Mouse (Mus musculus) embryonic facial prominence, embryonic 14.5 days (tissue): ENCODE measurements around the gene Mipol1. TPM values are rescaled to one million over a fixed set of nuclear protein-coding genes. Genes with fewer than 3 reads are reported as not detected.

Experiments
- ATAC-seq: fragments of 200-750 bp; cut with Nextera tagmentation; 2 replicates; pipeline ENCODE4 v1.8.0; 2017; ENCODE audit warnings: low read depth, moderate number of reproducible peaks, moderate TSS enrichment
- DNase-seq: peaks from one replicate; pipeline ENCODE4 v3.0.0-alpha.2; 2015; ENCODE audit warnings: low spot score
- H3K27ac ChIP-seq: fragments of 300-500 bp; sonication (generic); replicated peaks from 2 replicates; pipeline ENCODE4 v1.5.1; 2014; ENCODE audit warnings: low read depth, mild to moderate bottlenecking, low read length, moderate library complexity
- H3K27me3 ChIP-seq: fragments of 300-500 bp; sonication (generic); replicated peaks from 2 replicates; pipeline ENCODE4 v1.6.1; 2014; ENCODE audit warnings: low read length; ENCODE audit not compliant: control insufficient read depth, insufficient read depth
- H3K36me3 ChIP-seq: fragments of 300-500 bp; sonication (generic); 2 replicates; pipeline ENCODE4 v1.6.1; 2014; ENCODE audit warnings: low read length, mixed read lengths; ENCODE audit not compliant: control insufficient read depth, insufficient read depth
- H3K4me1 ChIP-seq: fragments of 300-500 bp; sonication (generic); 2 replicates; pipeline ENCODE4 v1.6.1; 2014; ENCODE audit warnings: antibody characterized with exemption, low read length; ENCODE audit not compliant: control insufficient read depth, insufficient read depth
- H3K4me2 ChIP-seq: fragments of 300-500 bp; sonication (generic); 2 replicates; pipeline ENCODE4 v1.6.1; 2014; ENCODE audit warnings: low read depth, mild to moderate bottlenecking, low read length, moderate library complexity, mixed read lengths
- H3K4me3 ChIP-seq: fragments of 300-500 bp; sonication (generic); 2 replicates; pipeline ENCODE4 v1.5.1; 2014; ENCODE audit warnings: low read depth, mild to moderate bottlenecking, low read length
- H3K9ac ChIP-seq: fragments of 300-500 bp; sonication (generic); 2 replicates; pipeline ENCODE4 v1.6.1; 2014; ENCODE audit warnings: low read depth, mild to moderate bottlenecking, low read length, moderate library complexity, mixed read lengths
- H3K9me3 ChIP-seq: fragments of 300-500 bp; sonication (generic); 2 replicates; pipeline ENCODE4 v1.6.1; 2016; ENCODE audit warnings: low read length; ENCODE audit not compliant: control insufficient read depth
- WGBS: fragments of 180-500 bp; shearing (Covaris S2); extraction: QIAGEN DNeasy Blood & Tissue Kit; methylation state at CpG from one replicate; pipeline ENCODE4 v1.1.7; 2014; 5-methylcytosine and 5-hydroxymethylcytosine counted together
- polyA plus RNA-seq: library from polyadenylated mRNA; unstranded; fragments of >200 nt; fragmentation: Nextera tagmentation; extraction: Ambion mirVana; gene quantifications from 2 replicates; pipeline ENCODE4 v1.2.1, GENCODE M21; 2014

Mipol1 gene
- polyA plus RNA-seq, 1 experiment from 2014 or later, result 6.9 TPM

GRCm38 (mm10) chr12:57464520-57465334, 234.5 kb downstream of the Mipol1 start:
- no peak overlapping the region for H3K9ac ChIP-seq
- H3K4me2 ChIP-seq, result no peak overlapping the region
- no peaks in the 10 kb centered on the region for H3K9me3 ChIP-seq
- no peaks in the 10 kb centered on the region for H3K4me1 ChIP-seq
- H3K27me3 ChIP-seq, result no peaks in the 10 kb centered on the region
- ATAC-seq, result no peak
- DNase-seq, result no peak
- no peak overlapping the region for H3K4me3 ChIP-seq
- WGBS, result 79% methylated on average over 12 of the region's 12 CpGs
- H3K36me3 ChIP-seq, result no peaks in the 10 kb centered on the region
- no peak overlapping the region for H3K27ac ChIP-seq

- DNase-seq (no peak), ATAC-seq (no peak)
- H3K27ac ChIP-seq, result no peak overlapping the region
- no peaks in the 10 kb centered on the region for H3K4me1 ChIP-seq
- no peak overlapping the region for H3K4me2 ChIP-seq
- no peaks in the 10 kb centered on the region for H3K36me3 ChIP-seq
- no peak overlapping the region for H3K4me3 ChIP-seq
- H3K9me3 ChIP-seq, result no peaks in the 10 kb centered on the region
- WGBS, result 87% methylated on average over 8 of the region's 8 CpGs
- no peak overlapping the region for H3K9ac ChIP-seq
- H3K27me3 ChIP-seq, result no peaks in the 10 kb centered on the region
Measured at GRCm38 (mm10) chr12:57471786-57472185, 241.6 kb downstream of the Mipol1 start.

GRCm38 (mm10) chr12:57476876-57477275, 246.6 kb downstream of the Mipol1 start:
- Histone ChIP-seq H3K4me1 (no peaks in the 10 kb centered on the region), H3K4me2 (no peak overlapping the region), H3K27me3 (no peaks in the 10 kb centered on the region), H3K27ac (no peak overlapping the region), H3K36me3 (no peaks in the 10 kb centered on the region), H3K9me3 (no peaks in the 10 kb centered on the region), H3K4me3 (no peak overlapping the region), H3K9ac (no peak overlapping the region)
- DNase-seq (no peak), ATAC-seq (no peak)
- WGBS, result 72% methylated on average over 3 of the region's 3 CpGs

GRCm38 (mm10) chr12:57481823-57482222, 251.6 kb downstream of the Mipol1 start:
- 54% methylated on average over 2 of the region's 2 CpGs for WGBS
- Histone ChIP-seq H3K9ac (no peak overlapping the region), H3K4me1 (no peaks in the 10 kb centered on the region), H3K4me2 (no peak overlapping the region), H3K9me3 (no peaks in the 10 kb centered on the region), H3K27me3 (no peaks in the 10 kb centered on the region), H3K36me3 (no peaks in the 10 kb centered on the region), H3K4me3 (no peak overlapping the region), H3K27ac (no peak overlapping the region)
- DNase-seq (no peak), ATAC-seq (no peak)

DNA sequence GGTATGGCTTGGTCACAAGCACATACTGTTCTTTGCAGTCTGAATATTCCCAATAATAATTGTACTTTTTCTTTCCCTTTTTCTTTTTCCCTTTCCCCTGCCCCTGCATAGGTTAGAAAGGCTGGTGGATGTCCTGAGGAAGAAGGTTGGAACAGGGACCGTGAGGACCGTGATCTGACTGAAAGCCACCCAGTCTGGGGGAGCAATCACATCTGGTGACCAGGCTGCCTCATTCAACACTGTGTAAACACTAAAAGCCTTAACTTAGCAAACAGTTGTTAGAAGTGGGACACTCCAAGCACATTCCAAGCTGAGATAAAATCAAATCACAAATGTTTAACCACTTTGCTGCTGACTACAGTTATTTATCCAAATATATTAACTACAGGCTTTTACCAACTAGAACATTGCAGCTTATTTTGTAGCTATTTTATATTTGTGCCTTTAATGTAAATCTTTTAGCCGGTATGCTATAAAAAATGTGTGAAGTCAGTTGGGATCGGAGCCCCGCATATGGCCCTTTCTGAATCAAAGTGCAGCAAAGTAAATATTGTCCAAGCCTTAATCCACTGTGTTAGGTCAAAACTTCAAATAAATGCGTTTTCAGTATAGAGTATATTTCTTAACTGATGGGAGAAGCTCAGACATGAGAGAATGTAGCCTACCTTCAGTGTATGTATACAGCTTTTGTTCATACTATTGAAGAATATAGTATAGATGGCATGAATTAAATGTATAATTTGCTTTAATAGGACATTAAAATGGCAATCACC, 266.3 kb downstream of the Mipol1 start:
- Histone ChIP-seq H3K27ac (no peak overlapping the region), H3K36me3 (no peaks in the 10 kb centered on the region)
- no peak for ATAC-seq

DNA sequence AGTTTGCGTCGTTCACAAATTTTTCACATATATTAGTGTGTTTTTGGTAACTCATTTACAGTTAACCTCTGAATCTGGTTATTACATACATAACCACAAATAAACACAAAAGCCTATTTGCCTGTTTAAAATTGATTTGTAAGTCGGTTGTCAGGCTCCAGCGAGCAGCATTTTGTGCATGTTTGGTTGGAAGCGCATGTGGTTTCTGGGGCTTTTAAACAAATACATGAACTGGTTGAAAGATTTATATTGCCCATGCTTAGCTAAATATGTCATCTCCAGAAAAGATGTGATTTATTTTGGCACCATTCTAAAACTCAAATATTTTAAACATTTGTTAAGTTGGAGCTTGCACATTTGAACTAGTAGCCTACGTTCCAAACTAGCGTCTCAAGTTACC, 270.0 kb downstream of the Mipol1 start:
- peak; percentile 62 for DNase-seq
- Histone ChIP-seq H3K4me3 (no peak overlapping the region), H3K9me3 (no peaks in the 10 kb centered on the region), H3K4me2 (no peak overlapping the region), H3K9ac (no peak overlapping the region), H3K27me3 (no peaks in the 10 kb centered on the region), H3K4me1 (no peaks in the 10 kb centered on the region), H3K36me3 (no peaks in the 10 kb centered on the region), H3K27ac (no peak overlapping the region)
- ATAC-seq, result no peak
- 51% methylated on average over 7 of the region's 7 CpGs for WGBS

More for the DNA sequence above, 266.3 kb downstream of the Mipol1 start:
- no peak overlapping the region for H3K4me2 ChIP-seq
- no peaks in the 10 kb centered on the region for H3K27me3 ChIP-seq
- H3K9ac ChIP-seq, result no peak overlapping the region
- no peak overlapping the region for H3K4me3 ChIP-seq
- WGBS, result 49% methylated on average over 6 of the region's 6 CpGs
- no peaks in the 10 kb centered on the region for H3K9me3 ChIP-seq
- no peak for DNase-seq
- no peaks in the 10 kb centered on the region for H3K4me1 ChIP-seq

DNA sequence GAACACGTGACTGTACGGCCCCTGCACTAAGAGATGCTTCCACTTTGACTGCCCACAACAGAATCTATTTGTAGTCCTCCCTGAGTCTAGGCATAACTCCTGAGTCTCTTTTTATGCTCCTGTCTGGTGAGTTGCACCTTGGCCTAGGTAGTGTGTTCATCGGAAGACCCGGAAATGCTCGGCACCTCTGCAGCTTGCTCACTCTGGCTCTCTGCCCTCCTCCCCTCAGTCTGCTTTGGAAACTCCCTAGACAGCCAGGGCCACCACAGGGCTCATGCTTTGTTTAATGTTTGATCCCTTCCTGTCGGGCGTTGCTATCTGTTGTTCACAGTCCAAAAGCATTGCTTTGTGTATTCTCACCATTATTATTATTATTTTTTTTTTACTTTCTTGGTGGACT, 275.1 kb downstream of the Mipol1 start:
- Histone ChIP-seq H3K4me2 (no peak overlapping the region), H3K36me3 (no peaks in the 10 kb centered on the region), H3K4me3 (no peak overlapping the region), H3K9ac (no peak overlapping the region), H3K27me3 (no peaks in the 10 kb centered on the region), H3K9me3 (no peaks in the 10 kb centered on the region), H3K27ac (no peak overlapping the region), H3K4me1 (no peaks in the 10 kb centered on the region)
- DNase-seq (no peak), ATAC-seq (no peak)
- 79% methylated on average over 7 of the region's 7 CpGs for WGBS

- Histone ChIP-seq H3K36me3 (no peaks in the 10 kb centered on the region), H3K27me3 (no peaks in the 10 kb centered on the region), H3K9ac (no peak overlapping the region), H3K9me3 (no peaks in the 10 kb centered on the region), H3K4me2 (no peak overlapping the region), H3K4me1 (no peaks in the 10 kb centered on the region), H3K4me3 (no peak overlapping the region), H3K27ac (no peak overlapping the region)
- 52% methylated on average over 11 of the region's 11 CpGs for WGBS
- ATAC-seq, result no peak
- no peak for DNase-seq
Measured at GRCm38 (mm10) chr12:57508938-57509337, 278.7 kb downstream of the Mipol1 start.
